Comparison of ENCODE assay signal across 9 mouse cellular contexts in the genomic region with DNA sequence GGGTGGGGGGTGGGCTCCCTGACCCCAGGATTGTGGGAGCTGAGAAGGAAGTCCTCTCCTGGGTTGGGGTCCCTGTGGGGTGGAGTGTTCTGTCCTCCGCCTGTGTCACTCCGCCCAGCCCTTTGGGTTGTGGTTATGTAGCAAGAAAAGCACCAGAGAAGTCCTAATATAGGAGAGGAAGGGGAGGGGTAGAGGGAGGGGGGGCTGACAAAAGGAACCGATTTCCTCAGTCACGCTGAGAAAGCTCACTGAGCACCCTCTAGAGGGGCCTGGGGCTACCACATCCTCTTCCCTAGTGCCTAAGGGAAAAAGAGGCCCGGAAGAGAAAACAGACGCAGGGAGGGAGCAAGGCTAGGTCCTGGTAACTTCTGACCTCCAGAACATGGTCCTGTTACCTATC. TPM values are rescaled to one million over a fixed set of nuclear protein-coding genes. Genes with fewer than 3 reads are reported as not detected.
A peak's percentile ranks its signal among the peaks of the same experiment; 100 is the strongest.
DNase-seq lines count a peak whose midpoint lies in the region; ATAC-seq and TF ChIP-seq lines count a peak whose summit lies in the region.
"Had no signal": no experiment of that assay in that cellular context is flagged by ENCODE, and none has a peak within 500 bp of the region (broad histone marks: within the 10 kb centered on the region; RNA-seq: fewer than 3 reads in every experiment).

No protein-coding gene starts in this region.

- no peak for TF ChIP-seq CTCF in gastrocnemius, adult 2 months (IDR thresholded peaks at IDR 0.05)
- TF ChIP-seq CTCF in heart, postnatal 0 days (IDR thresholded peaks at IDR 0.05; ENCODE audit: low read depth) = no peak
- TF ChIP-seq CTCF in cerebellum, adult 2 months (IDR thresholded peaks at IDR 0.05; ENCODE audit: borderline replicate concordance, insufficient read depth, low read depth, low read length) = no peak

- intact Hi-C loops in gastrocnemius, adult 2 months (cut with DNase I) = no loop called here

- no peaks in the 10 kb centered on the region for H3K27me3 ChIP-seq in heart, postnatal 0 days (ENCODE audit: control insufficient read depth, insufficient read depth, low read length)
- no peaks in the 10 kb centered on the region for H3K27me3 ChIP-seq in cerebellum, adult 2 months (ENCODE audit: control insufficient read depth, insufficient read depth, low read length)
- H3K27me3 ChIP-seq: midbrain, embryonic 12.5 days had no signal

- no peak overlapping the region for H3K9ac ChIP-seq in heart, postnatal 0 days (replicated peaks; ENCODE audit: low read depth, low read length)
- H3K9ac ChIP-seq: midbrain, embryonic 12.5 days had no signal

- DNase-seq in gastrocnemius, adult 2 months = no peak
- DNase-seq in gastrocnemius, postnatal 4 days (ENCODE audit: low spot score in 2 of 2) = no peak
- peak; percentile 60 for DNase-seq in A20 (ENCODE audit: low read depth, low spot score)
- DNase-seq in heart, postnatal 0 days (ENCODE audit: low spot score) = no peak
- DNase-seq in right cerebral cortex, adult 18-20 months = no peak
- DNase-seq in left cerebral cortex, adult 18-20 months (ENCODE audit: low spot score in 2 of 2) = no peak
- no peak for DNase-seq in cerebellum, adult 2 months

- 0 out of 2 replicates have a peak, but pooled peaks cover 11% of the 10 kb centered on the region for H3K4me1 ChIP-seq in heart, postnatal 0 days (ENCODE audit: control insufficient read depth, insufficient read depth)
- no peaks in the 10 kb centered on the region; the same call in 1 of the 2 replicates for H3K4me1 ChIP-seq in cerebellum, adult 2 months (ENCODE audit: control insufficient read depth, insufficient read depth, low read length)
- H3K4me1 ChIP-seq: midbrain, embryonic 12.5 days had no signal

- peak; percentile 22; the same call in 1 of the 2 replicates for ATAC-seq in heart, postnatal 0 days (ENCODE audit: insufficient read depth, low read depth)
- ATAC-seq in megakaryocyte, adult 5-6 weeks (ENCODE audit: poor library complexity, severe bottlenecking) = peak; percentile 49

- H3K36me3 ChIP-seq in heart, postnatal 0 days (replicated peaks; ENCODE audit: control insufficient read depth, insufficient read depth, low read length) = no peaks in the 10 kb centered on the region
- H3K36me3 ChIP-seq: midbrain, embryonic 12.5 days had no signal

- H3K4me3 ChIP-seq in gastrocnemius, adult 2 months = no peak overlapping the region
- no peak overlapping the region for H3K4me3 ChIP-seq in heart, postnatal 0 days (ENCODE audit: low read depth, low read length)
- H3K4me3 ChIP-seq in cerebellum, adult 2 months (replicated peaks; ENCODE audit: insufficient read depth, low read depth, low read length) = no peak overlapping the region
- H3K4me3 ChIP-seq: midbrain, embryonic 12.5 days had no signal

- H3K27ac ChIP-seq in gastrocnemius, adult 2 months = peak overlapping the region; percentile 49
- peak overlapping the region; percentile 43 for H3K27ac ChIP-seq in heart, postnatal 0 days (ENCODE audit: low read depth)
- no peak overlapping the region for H3K27ac ChIP-seq in cerebellum, adult 2 months (ENCODE audit: insufficient read depth, low read length)
- H3K27ac ChIP-seq: midbrain, embryonic 12.5 days had no signal

- no peak for TF ChIP-seq EP300 in heart, postnatal 0 days (IDR thresholded peaks at IDR 0.05; ENCODE audit: low read depth)

- no peak overlapping the region for H3K4me2 ChIP-seq in heart, postnatal 0 days (ENCODE audit: low read depth, low read length)
- H3K4me2 ChIP-seq: midbrain, embryonic 12.5 days had no signal

- no peaks in the 10 kb centered on the region for H3K9me3 ChIP-seq in heart, postnatal 0 days (replicated peaks; ENCODE audit: control insufficient read depth, low read length)
- H3K9me3 ChIP-seq: midbrain, embryonic 12.5 days had no signal

- WGBS in heart, postnatal 0 days = 35% methylated on average over 6 of the region's 6 CpGs
- WGBS in cerebellum, adult 2 months = 60% methylated on average over 6 of the region's 6 CpGs

- TF ChIP-seq POLR2A in cerebellum, adult 2 months (IDR thresholded peaks at IDR 0.05; ENCODE audit: borderline replicate concordance, insufficient read depth, low read length) = no peak

RNA-seq across cellular contexts. Expression of a gene that starts 33.4 kb away (rescaled TPM):
- 1 to 10 TPM; 1.6 to 2.1 TPM for total RNA-seq in gastrocnemius, adult 2 months (2021)
- total RNA-seq in gastrocnemius, postnatal 4 days (2021) = 10 to 100 TPM; 19.2 to 19.5 TPM
- 12.3 and 13.0 TPM in 2 replicates for total RNA-seq in heart, postnatal 0 days (2014; rRNA removed; ENCODE audit: low replicate concordance)
- 4.1 and 4.6 TPM in 2 replicates for polyA plus RNA-seq in heart, postnatal 0 days (2015; fragmentation: Nextera tagmentation; extraction: Ambion mirVana)
- 122 and 133 TPM in 2 replicates for total RNA-seq in megakaryocyte, adult 5-6 weeks (2015)
- total RNA-seq in megakaryocyte, adult 5-6 weeks (2017) = 40.3 and 45.8 TPM in 2 replicates
- 1 to 10 TPM; 1.0 to 1.1 TPM for total RNA-seq in left cerebral cortex, adult 18-20 months (2021)
- 0.36 and 0.38 TPM in 2 replicates for polyA plus RNA-seq in cerebellum, adult 2 months (2012; rRNA removed)
